Mouse (Mus musculus): ENCODE measurements around the gene Tas2r120. TPM values are rescaled to one million over a fixed set of nuclear protein-coding genes. Genes with fewer than 3 reads are reported as not detected.

The Tas2r120 gene
- polyA plus RNA-seq (2015; fragmentation: Illumina TruSeq; extraction: RNeasy Lipid Tissue Mini Kit (QIAGEN cat#74804); ENCODE audit: low read depth, low replicate concordance): not detected

DNA sequence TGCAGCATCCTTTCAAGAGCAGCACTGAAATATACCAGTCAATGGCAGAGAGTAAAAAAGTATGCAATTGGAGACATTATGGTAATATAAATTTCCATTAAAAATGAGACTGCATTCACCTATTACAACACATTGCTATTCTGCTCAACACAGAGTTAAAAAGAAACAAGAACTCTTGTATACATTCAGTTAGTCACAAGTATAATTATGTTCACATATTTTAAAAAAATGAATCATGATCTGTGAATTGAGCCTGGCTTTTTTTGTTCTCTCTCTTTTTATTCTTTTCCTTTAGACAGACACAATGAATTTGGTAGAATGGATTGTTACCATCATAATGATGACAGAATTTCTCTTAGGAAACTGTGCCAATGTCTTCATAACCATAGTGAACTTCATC is at the start of gene Tas2r120:
Tas2r120 (plus strand) TSS at position 301 of the 400 bp plus-strand sequence.

DNA sequence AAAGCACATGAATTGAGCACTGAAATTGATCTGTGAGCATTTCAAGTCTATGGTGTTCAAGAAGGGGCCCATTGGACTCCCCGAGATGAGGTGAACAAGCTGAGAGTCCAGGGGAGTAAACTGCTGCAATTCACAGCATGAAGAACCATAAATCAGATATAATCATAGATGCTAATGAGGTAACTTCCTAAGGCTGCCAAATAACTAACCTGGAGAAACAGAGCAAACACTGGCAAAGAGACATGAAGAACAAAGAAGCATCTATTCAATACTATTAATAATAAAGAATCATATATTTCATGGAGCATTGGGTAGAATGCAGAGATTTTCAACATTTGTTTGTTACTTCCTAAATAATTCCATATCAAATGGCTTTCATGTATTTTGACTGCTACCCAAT is 5.3 kb upstream of the Tas2r120 start, which contains the start of gene A630073D07Rik:
A630073D07Rik (minus strand) TSS at position 101 of the 400 bp plus-strand sequence.

GRCm38 (mm10) chr6:132700907-132701306 is 44.2 kb downstream of the Tas2r120 start, which contains the start of gene Tas2r121:
Tas2r121 (minus strand) TSS chr6:132701007.

Other genes with a start within 250 kb of the Tas2r120 start
- gene Prh1, start 87.1 kb upstream of the Tas2r120 start, polyA plus RNA-seq (2015; fragmentation: Illumina TruSeq; extraction: RNeasy Lipid Tissue Mini Kit (QIAGEN cat#74804); ENCODE audit: low read depth, low replicate concordance): not detected
- not detected for gene Prp2, start 61.0 kb upstream of the Tas2r120 start, polyA plus RNA-seq (2015; fragmentation: Illumina TruSeq; extraction: RNeasy Lipid Tissue Mini Kit (QIAGEN cat#74804); ENCODE audit: low read depth, low replicate concordance)
- gene A630073D07Rik, start 5.4 kb upstream of the Tas2r120 start, polyA plus RNA-seq (2015; fragmentation: Illumina TruSeq; extraction: RNeasy Lipid Tissue Mini Kit (QIAGEN cat#74804); ENCODE audit: low read depth, low replicate concordance): not detected
- not detected for gene Tas2r121, start 44.1 kb downstream of the Tas2r120 start, polyA plus RNA-seq (2015; fragmentation: Illumina TruSeq; extraction: RNeasy Lipid Tissue Mini Kit (QIAGEN cat#74804); ENCODE audit: low read depth, low replicate concordance)
- not detected for gene Tas2r122, start 55.0 kb downstream of the Tas2r120 start, polyA plus RNA-seq (2015; fragmentation: Illumina TruSeq; extraction: RNeasy Lipid Tissue Mini Kit (QIAGEN cat#74804); ENCODE audit: low read depth, low replicate concordance)
- not detected for gene Tas2r115, start 81.1 kb downstream of the Tas2r120 start, polyA plus RNA-seq (2015; fragmentation: Illumina TruSeq; extraction: RNeasy Lipid Tissue Mini Kit (QIAGEN cat#74804); ENCODE audit: low read depth, low replicate concordance)
- not detected for gene Tas2r124, start 97.8 kb downstream of the Tas2r120 start, polyA plus RNA-seq (2015; fragmentation: Illumina TruSeq; extraction: RNeasy Lipid Tissue Mini Kit (QIAGEN cat#74804); ENCODE audit: low read depth, low replicate concordance)
- gene Tas2r102, start 105.2 kb downstream of the Tas2r120 start, polyA plus RNA-seq (2015; fragmentation: Illumina TruSeq; extraction: RNeasy Lipid Tissue Mini Kit (QIAGEN cat#74804); ENCODE audit: low read depth, low replicate concordance): not detected
- gene Tas2r136, start 121.2 kb downstream of the Tas2r120 start, polyA plus RNA-seq (2015; fragmentation: Illumina TruSeq; extraction: RNeasy Lipid Tissue Mini Kit (QIAGEN cat#74804); ENCODE audit: low read depth, low replicate concordance): not detected
- not detected for gene Tas2r117, start 145.9 kb downstream of the Tas2r120 start, polyA plus RNA-seq (2015; fragmentation: Illumina TruSeq; extraction: RNeasy Lipid Tissue Mini Kit (QIAGEN cat#74804); ENCODE audit: low read depth, low replicate concordance)
- not detected for gene Tas2r123, start 190.2 kb downstream of the Tas2r120 start, polyA plus RNA-seq (2015; fragmentation: Illumina TruSeq; extraction: RNeasy Lipid Tissue Mini Kit (QIAGEN cat#74804); ENCODE audit: low read depth, low replicate concordance)
- not detected for gene Tas2r116, start 198.5 kb downstream of the Tas2r120 start, polyA plus RNA-seq (2015; fragmentation: Illumina TruSeq; extraction: RNeasy Lipid Tissue Mini Kit (QIAGEN cat#74804); ENCODE audit: low read depth, low replicate concordance)
- gene Tas2r110, start 211.1 kb downstream of the Tas2r120 start, polyA plus RNA-seq (2015; fragmentation: Illumina TruSeq; extraction: RNeasy Lipid Tissue Mini Kit (QIAGEN cat#74804); ENCODE audit: low read depth, low replicate concordance): not detected
- gene Tas2r113, start 236.1 kb downstream of the Tas2r120 start, polyA plus RNA-seq (2015; fragmentation: Illumina TruSeq; extraction: RNeasy Lipid Tissue Mini Kit (QIAGEN cat#74804); ENCODE audit: low read depth, low replicate concordance): not detected